Mouse (Mus musculus) MEL (cell line): ENCODE measurements at regions not wholly inside any gene's neighbourhood (a gene's known extent, or its start where the extent isn't known, plus 50 kb on each side); places are given as distances from the start of the nearest gene placed in this dataset.

ENCODE experiments used
- DNase-seq: peaks from one replicate; pipeline ENCODE4 v3.0.0; 2011; ENCODE audit warnings: low read depth, low spot score
- H3K27ac ChIP-seq: 2 replicates; pipeline ENCODE4 v1.5.1; 2012; ENCODE audit warnings: low read depth, mild to moderate bottlenecking, control low read depth, low read length, moderate library complexity; ENCODE audit not compliant: control insufficient read depth
- H3K27me3 ChIP-seq, 2 experiments: fragments of 150-350 bp in 1 of 2; sonication (generic) in 1 of 2; 2 replicates each; pipeline ENCODE4 v1.6.1; 2012; ENCODE audit warnings: low read length in 2 of 2, mild to moderate bottlenecking in 2 of 2, improper control_type of control experiment in 1 of 2, moderate library complexity in 1 of 2; ENCODE audit not compliant: insufficient read depth in 2 of 2, control insufficient read depth in 1 of 2
- H3K36me3 ChIP-seq, 2 experiments: 2 replicates each; pipeline ENCODE4 v1.6.1; 2012 to 2014; ENCODE audit warnings: low read length in 2 of 2, improper control_type of control experiment in 1 of 2, inconsistent platforms in 1 of 2, mild to moderate bottlenecking in 1 of 2; ENCODE audit not compliant: insufficient read depth in 2 of 2, control insufficient read depth in 1 of 2
- H3K4me1 ChIP-seq, 2 experiments: fragments of 150-350 bp in 1 of 2; sonication (generic) in 1 of 2; 2 replicates each; pipeline ENCODE4 v1.6.1; 2012; ENCODE audit warnings: low read length in 2 of 2, improper control_type of control experiment in 1 of 2, mild to moderate bottlenecking in 1 of 2; ENCODE audit not compliant: insufficient read depth in 2 of 2, control insufficient read depth in 1 of 2
- H3K4me3 ChIP-seq, 2 experiments: fragments of 150-350 bp in 1 of 2; sonication (generic) in 1 of 2; 2 replicates each; pipeline ENCODE4 v1.5.1; 2012; ENCODE audit warnings: low read depth in 2 of 2, low read length in 2 of 2, mild to moderate bottlenecking in 2 of 2, moderate library complexity in 2 of 2, control low read depth in 1 of 2, improper control_type of control experiment in 1 of 2; ENCODE audit not compliant: control insufficient read depth in 1 of 2, insufficient read depth in 1 of 2
- H3K79me2 ChIP-seq: 2 replicates; pipeline ENCODE4 v1.6.1; 2012; ENCODE audit warnings: mild to moderate bottlenecking, low read length, moderate library complexity; ENCODE audit not compliant: control insufficient read depth, poor library complexity, insufficient read depth
- H3K9ac ChIP-seq: 2 replicates; pipeline ENCODE4 v1.6.1; 2012; ENCODE audit warnings: low read depth, mild to moderate bottlenecking, control low read depth, low read length, moderate library complexity; ENCODE audit not compliant: control insufficient read depth, poor library complexity, severe bottlenecking
- H3K9me3 ChIP-seq: fragments of 150-350 bp; sonication (generic); replicated peaks from 2 replicates; pipeline ENCODE4 v1.6.1; 2012; ENCODE audit warnings: mild to moderate bottlenecking, low read length, improper control_type of control experiment, moderate library complexity; ENCODE audit not compliant: insufficient read depth
- BHLHE40 ChIP-seq: IDR thresholded peaks from 2 replicates; pipeline ENCODE4 v1.6.1; 2012; ENCODE audit warnings: low read depth, mild to moderate bottlenecking, inconsistent platforms, low read length, improper control_type of control experiment, borderline replicate concordance
- CHD1 ChIP-seq: IDR thresholded peaks from 2 replicates; pipeline ENCODE4 v1.6.1; 2012; ENCODE audit warnings: low read depth, mild to moderate bottlenecking, inconsistent platforms, low read length, improper control_type of control experiment
- CTCF ChIP-seq, 3 experiments: IDR thresholded peaks in 2 of 3; conservative IDR thresholded peaks in 1 of 3; 2 replicates each; pipeline ENCODE4 v1.5.1; 2011 to 2012; ENCODE audit warnings: low read length in 3 of 3, low read depth in 2 of 3, mild to moderate bottlenecking in 2 of 3, improper control_type of control experiment in 1 of 3, inconsistent platforms in 1 of 3, mixed read lengths in 1 of 3, moderate library complexity in 1 of 3; ENCODE audit not compliant: control insufficient read depth in 1 of 3, insufficient read depth in 1 of 3, poor library complexity in 1 of 3, severe bottlenecking in 1 of 3
- ELF1 ChIP-seq: IDR thresholded peaks from 2 replicates; pipeline ENCODE4 v1.6.1; 2014; ENCODE audit warnings: low read depth, mild to moderate bottlenecking, inconsistent platforms, low read length, improper control_type of control experiment, moderate library complexity
- GATA1 ChIP-seq: IDR thresholded peaks from 2 replicates; pipeline ENCODE4 v1.6.1; 2011; ENCODE audit warnings: low read depth, low read length, improper control_type of control experiment
- JUND ChIP-seq: IDR thresholded peaks from 2 replicates; pipeline ENCODE4 v1.6.1; 2011; ENCODE audit warnings: low read depth, mild to moderate bottlenecking, improper control_type of control experiment, low read length
- MAFK ChIP-seq: IDR thresholded peaks from 2 replicates; pipeline ENCODE4 v1.6.1; 2011; ENCODE audit warnings: low read depth, mild to moderate bottlenecking, low read length, improper control_type of control experiment, borderline replicate concordance
- MAX ChIP-seq: IDR thresholded peaks from 2 replicates; pipeline ENCODE4 v1.6.1; 2011; ENCODE audit warnings: low read length, improper control_type of control experiment
- MAZ ChIP-seq: IDR thresholded peaks from 2 replicates; pipeline ENCODE4 v1.6.1; 2012; ENCODE audit warnings: low read depth, mild to moderate bottlenecking, inconsistent platforms, low read length, improper control_type of control experiment
- MXI1 ChIP-seq: IDR thresholded peaks from 2 replicates; pipeline ENCODE4 v1.6.1; 2011; ENCODE audit warnings: mild to moderate bottlenecking, low read depth, low read length, improper control_type of control experiment
- MYB ChIP-seq: IDR thresholded peaks from 2 replicates; pipeline ENCODE4 v1.6.1; 2011; ENCODE audit warnings: mild to moderate bottlenecking, low read depth, low read length, improper control_type of control experiment
- MYC ChIP-seq: IDR thresholded peaks from 2 replicates; pipeline ENCODE4 v1.6.1; 2011; ENCODE audit warnings: low read depth, mild to moderate bottlenecking, low read length, improper control_type of control experiment, moderate library complexity
- POLR2AphosphoS2 ChIP-seq: IDR thresholded peaks from 2 replicates; pipeline ENCODE4 v1.6.1; 2011; ENCODE audit warnings: low read length, improper control_type of control experiment
- POLR2AphosphoS5 ChIP-seq: IDR thresholded peaks from 2 replicates; pipeline ENCODE4 v1.6.1; 2012; ENCODE audit warnings: low read depth, borderline replicate concordance, mild to moderate bottlenecking, inconsistent platforms, low read length, moderate library complexity, mixed read lengths
- RAD21 ChIP-seq: IDR thresholded peaks from 2 replicates; pipeline ENCODE4 v1.6.1; 2011; ENCODE audit warnings: mild to moderate bottlenecking, low read depth, low read length, improper control_type of control experiment
- SIN3A ChIP-seq: IDR thresholded peaks from 2 replicates; pipeline ENCODE4 v1.6.1; 2012; ENCODE audit warnings: low read length, improper control_type of control experiment, inconsistent platforms
- SMC3 ChIP-seq: IDR thresholded peaks from 2 replicates; pipeline ENCODE4 v1.6.1; 2011; ENCODE audit warnings: low read depth, low read length, improper control_type of control experiment
- TBP ChIP-seq: IDR thresholded peaks from 2 replicates; pipeline ENCODE4 v1.8.0; 2011; ENCODE audit warnings: low read depth, low read length, improper control_type of control experiment
- TCF12 ChIP-seq: IDR thresholded peaks from 2 replicates; pipeline ENCODE4 v1.6.1; 2014; ENCODE audit warnings: low read depth, mild to moderate bottlenecking, inconsistent platforms, low read length, improper control_type of control experiment, moderate library complexity
- UBTF ChIP-seq: IDR thresholded peaks from 2 replicates; pipeline ENCODE4 v1.6.1; 2012; ENCODE audit warnings: low read depth, mild to moderate bottlenecking, inconsistent platforms, low read length, improper control_type of control experiment, moderate library complexity, borderline replicate concordance; ENCODE audit not compliant: insufficient read depth
- USF2 ChIP-seq, 2 experiments: IDR thresholded peaks; 2 replicates each; pipeline ENCODE4 v1.6.1; 2011 to 2012; ENCODE audit warnings: improper control_type of control experiment in 2 of 2, low read length in 2 of 2, borderline replicate concordance in 1 of 2, inconsistent platforms in 1 of 2, low read depth in 1 of 2, mild to moderate bottlenecking in 1 of 2; ENCODE audit not compliant: insufficient read depth in 1 of 2
- ZKSCAN1 ChIP-seq: IDR thresholded peaks from 2 replicates; pipeline ENCODE4 v1.6.1; 2012; ENCODE audit warnings: low read depth, mild to moderate bottlenecking, inconsistent platforms, low read length, improper control_type of control experiment, moderate library complexity

DNA sequence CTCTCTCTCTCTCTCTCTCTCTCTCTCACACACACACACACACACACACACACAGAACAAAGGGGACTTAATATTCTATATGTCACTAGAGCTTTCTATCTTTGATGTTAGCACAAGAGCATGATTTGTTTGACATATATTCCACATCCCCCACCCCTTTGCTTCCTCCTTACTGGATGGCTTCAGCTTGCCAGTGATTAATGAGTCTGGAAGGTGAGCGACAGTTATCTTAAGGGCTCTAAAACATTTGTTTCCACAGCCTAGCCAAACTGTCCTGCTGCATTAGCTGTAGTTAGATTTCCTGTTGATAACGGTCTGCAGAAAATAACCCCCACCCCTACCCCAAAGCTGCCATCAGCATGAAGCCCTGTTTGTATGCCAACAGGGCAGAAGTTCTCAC is 527.7 kb upstream of the Jag1 start:
- H3K27me3 ChIP-seq = no peaks in the 10 kb centered on the region
- no peaks in the 10 kb centered on the region for H3K9me3 ChIP-seq
- no peaks in the 10 kb centered on the region for H3K4me1 ChIP-seq
- H3K36me3 ChIP-seq = no peaks in the 10 kb centered on the region
- no peaks in the 10 kb centered on the region for H3K79me2 ChIP-seq
- no peak overlapping the region for H3K4me3 ChIP-seq
- no peak overlapping the region for H3K9ac ChIP-seq
- no peak for DNase-seq
- H3K27ac ChIP-seq = no peak overlapping the region
- TF ChIP-seq CTCF (IDR thresholded peaks at IDR 0.05 in 2 of 3, conservative IDR thresholded peaks at IDR 0.05 in 1 of 3; ENCODE audit: control insufficient read depth in 1 of 3, insufficient read depth in 1 of 3, low read depth in 2 of 3, low read length in 3 of 3, poor library complexity in 1 of 3, severe bottlenecking in 1 of 3) = no peak
- TF ChIP-seq SMC3 = no peak
- no peak for TF ChIP-seq MAZ
- no peak for TF ChIP-seq ZKSCAN1
- no peak for TF ChIP-seq RAD21
- TF ChIP-seq MYC = no peak
- no peak for TF ChIP-seq POLR2AphosphoS2
- TF ChIP-seq BHLHE40 = no peak
- TF ChIP-seq MYB = no peak
- no peak for TF ChIP-seq GATA1
- no peak for TF ChIP-seq JUND

DNA sequence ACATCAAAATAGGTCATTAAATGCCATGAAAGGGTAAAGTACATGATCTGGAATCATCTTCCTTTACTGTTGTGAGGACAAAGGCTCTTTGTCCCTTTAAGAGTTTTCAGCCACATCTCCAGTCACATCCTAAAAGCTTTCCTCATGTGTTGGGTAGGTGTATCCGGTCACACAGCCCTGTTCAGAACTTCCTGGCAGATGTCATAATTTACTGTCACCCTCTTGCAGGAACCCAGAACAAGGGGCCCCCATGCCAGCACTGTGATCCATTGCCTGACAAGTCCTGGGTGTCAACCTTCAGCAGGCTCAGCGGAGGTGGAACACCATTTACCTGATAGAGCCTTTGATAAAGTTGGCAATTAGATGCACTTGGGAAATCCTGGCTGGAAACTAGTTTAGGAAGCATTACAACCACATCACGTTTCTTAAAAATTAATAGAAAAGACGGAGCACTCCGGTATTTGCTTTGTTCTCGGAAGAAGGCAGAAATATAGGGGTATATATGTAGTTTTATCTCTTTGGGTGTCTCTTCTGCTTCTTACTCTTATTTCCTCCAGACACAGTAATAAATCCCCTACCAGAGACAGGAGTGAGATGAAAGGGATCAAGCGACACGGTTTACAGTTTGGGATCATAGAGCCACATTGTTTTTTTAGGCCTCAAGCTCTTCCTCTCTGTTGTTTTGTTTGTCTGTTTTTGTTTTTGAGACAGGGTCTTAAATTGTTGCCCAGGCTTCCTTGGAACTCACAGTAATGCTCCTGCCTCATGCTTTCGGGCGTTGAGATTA is 527.0 kb upstream of the Jag1 start:
- TF ChIP-seq MXI1 = no peak
- no peak for TF ChIP-seq CHD1
- TF ChIP-seq GATA1 = no peak
- no peak for TF ChIP-seq TCF12
- no peak for DNase-seq
- no peak overlapping the region for H3K4me3 ChIP-seq
- no peaks in the 10 kb centered on the region for H3K9me3 ChIP-seq
- no peak overlapping the region for H3K27ac ChIP-seq
- H3K27me3 ChIP-seq = no peaks in the 10 kb centered on the region
- H3K36me3 ChIP-seq = no peaks in the 10 kb centered on the region
- H3K79me2 ChIP-seq = no peaks in the 10 kb centered on the region
- no peak overlapping the region for H3K9ac ChIP-seq
- no peaks in the 10 kb centered on the region for H3K4me1 ChIP-seq

DNA sequence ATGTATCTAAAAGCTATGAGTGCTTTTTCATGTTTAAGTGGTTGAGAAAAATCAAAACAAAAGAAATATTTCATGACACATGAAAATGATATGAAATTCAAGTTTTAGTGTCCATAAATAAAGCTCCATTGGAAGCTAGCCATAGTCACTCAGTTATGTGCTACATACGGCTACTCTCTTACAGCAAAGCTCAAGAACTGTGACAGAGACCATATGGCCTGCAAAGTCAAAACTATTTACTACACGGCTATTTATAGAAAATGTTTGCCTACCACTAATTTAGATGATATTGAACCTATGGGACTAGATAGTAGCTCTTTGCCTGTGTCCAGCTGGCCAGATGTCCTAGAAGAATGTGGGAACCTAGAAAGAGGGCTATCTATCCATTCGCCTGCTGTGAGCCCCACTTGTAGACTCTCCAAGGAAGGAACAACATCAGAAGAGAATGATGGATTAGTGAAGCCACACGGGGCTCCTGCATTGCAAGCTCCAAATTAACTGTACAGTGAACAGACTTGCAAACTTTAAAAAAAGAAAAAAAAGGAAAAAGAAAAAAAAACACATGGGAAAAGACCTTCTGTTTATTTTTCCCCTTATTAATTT is 518.7 kb upstream of the Jag1 start:
- no peak for DNase-seq
- TF ChIP-seq MAZ (no peak), UBTF (no peak), GATA1 (no peak), USF2 (IDR thresholded peaks at IDR 0.05; ENCODE audit: borderline replicate concordance in 1 of 2, insufficient read depth in 1 of 2, low read depth in 1 of 2, low read length in 2 of 2) (no peak), ZKSCAN1 (no peak), CTCF (IDR thresholded peaks at IDR 0.05 in 2 of 3, conservative IDR thresholded peaks at IDR 0.05 in 1 of 3; ENCODE audit: control insufficient read depth in 1 of 3, insufficient read depth in 1 of 3, low read depth in 2 of 3, low read length in 3 of 3, poor library complexity in 1 of 3, severe bottlenecking in 1 of 3) (no peak), TBP (no peak), MAFK (no peak), ELF1 (no peak), MAX (no peak), POLR2AphosphoS5 (no peak), RAD21 (no peak), SIN3A (no peak), CHD1 (no peak)
- Histone ChIP-seq H3K79me2 (no peaks in the 10 kb centered on the region), H3K27me3 (no peaks in the 10 kb centered on the region), H3K4me3 (no peak overlapping the region), H3K27ac (no peak overlapping the region), H3K9ac (no peak overlapping the region), H3K36me3 (no peaks in the 10 kb centered on the region), H3K4me1 (no peaks in the 10 kb centered on the region), H3K9me3 (no peaks in the 10 kb centered on the region)
